Mouse (Mus musculus) bone marrow, adult 2 months (tissue): Measurements from ENCODE around the gene Zscan2. TPM values are rescaled to one million over a fixed set of nuclear protein-coding genes. Genes with fewer than 3 reads are reported as not detected.
A peak's percentile ranks its signal among the peaks of the same experiment; 100 is the strongest.

Experiments used
- H3K27ac ChIP-seq: fragments of 200-500 bp; 2 replicates; pipeline ENCODE4 v1.5.1; 2012; ENCODE audit warnings: low read depth, mild to moderate bottlenecking, control low read depth, inconsistent platforms, low read length; ENCODE audit not compliant: control insufficient read depth, poor library complexity, insufficient read depth
- H3K4me1 ChIP-seq: fragments of 200-500 bp; 2 replicates; pipeline ENCODE4 v1.6.1; 2011; ENCODE audit warnings: low read length; ENCODE audit not compliant: control insufficient read depth, insufficient read depth
- H3K4me3 ChIP-seq: fragments of 200-500 bp; replicated peaks from 2 replicates; pipeline ENCODE3; 2011; ENCODE audit warnings: mild to moderate bottlenecking, low read depth, low read length, control low read depth; ENCODE audit not compliant: control insufficient read depth
- CTCF ChIP-seq: fragments of 200-500 bp; IDR thresholded peaks from 2 replicates; pipeline ENCODE4 v1.5.1; 2011; ENCODE audit warnings: low read length, control low read depth; ENCODE audit not compliant: control insufficient read depth, insufficient read depth
- POLR2A ChIP-seq: fragments of 200-500 bp; IDR thresholded peaks from 2 replicates; pipeline ENCODE4 v1.6.1; 2011; ENCODE audit warnings: low read depth, mild to moderate bottlenecking, control low read depth, low read length, borderline replicate concordance; ENCODE audit not compliant: control insufficient read depth
- WGBS: fragments of 180-500 bp; shearing (Covaris S2); methylation state at CpG from one replicate; pipeline ENCODE4 v1.1.7; 2018; 5-methylcytosine and 5-hydroxymethylcytosine counted together
- polyA plus RNA-seq: library from polyadenylated mRNA; stranded (reverse); fragments of >200 nt; gene quantifications from 2 replicates; pipeline ENCODE4 v1.2.4, GENCODE M21; 2011; ENCODE audit warnings: low replicate concordance; ENCODE audit not compliant: missing spikeins, insufficient read depth, insufficient read length

The Zscan2 gene
- polyA plus RNA-seq, 1 experiment: 6.1 TPM

- Histone ChIP-seq H3K4me1 (no peaks in the 10 kb centered on the region; the same call in 1 of the 2 replicates), H3K27ac (no peak overlapping the region), H3K4me3 (no peak overlapping the region)
- TF ChIP-seq POLR2A (no peak), CTCF (no peak)
- 66% methylated on average over 2 of the region's 2 CpGs for WGBS
Observed at GRCm38 (mm10) chr7:80849267-80849666, 11.5 kb upstream of the Zscan2 start.

GRCm38 (mm10) chr7:80849710-80850109, 11.0 kb upstream of the Zscan2 start:
- no peak for TF ChIP-seq POLR2A
- TF ChIP-seq CTCF: peak; percentile 84
- WGBS: 25% methylated on average over 4 of the region's 4 CpGs
- H3K27ac ChIP-seq: no peak overlapping the region
- H3K4me3 ChIP-seq: no peak overlapping the region
- H3K4me1 ChIP-seq: no peaks in the 10 kb centered on the region; the same call in 1 of the 2 replicates

GRCm38 (mm10) chr7:80850520-80850919, 10.2 kb upstream of the Zscan2 start:
- Histone ChIP-seq H3K4me1 (no peaks in the 10 kb centered on the region; the same call in 1 of the 2 replicates), H3K4me3 (no peak overlapping the region), H3K27ac (no peak overlapping the region)
- no peak for TF ChIP-seq CTCF
- no peak for TF ChIP-seq POLR2A
- 80% methylated on average over 5 of the region's 5 CpGs for WGBS

DNA sequence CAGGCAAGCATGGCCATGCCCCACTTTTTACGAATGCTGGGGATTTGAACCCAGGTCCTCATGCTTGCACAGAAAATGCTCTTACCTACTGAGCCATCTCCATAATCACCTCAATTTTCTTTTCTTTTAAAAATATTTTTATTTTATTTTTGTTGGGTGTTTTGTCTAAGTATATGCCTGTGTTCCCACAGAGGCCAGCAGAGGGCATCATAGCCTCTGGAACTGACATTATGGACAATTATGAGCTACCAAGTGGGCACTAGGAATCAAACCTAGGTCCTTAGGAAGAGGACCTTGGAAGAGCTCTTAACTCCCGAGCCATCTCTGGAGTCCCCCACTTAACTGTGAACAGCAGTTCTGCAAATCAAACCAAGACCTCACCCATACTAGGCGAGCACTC, 7.5 kb upstream of the Zscan2 start:
- WGBS: 85% methylated on average over 3 of the region's 3 CpGs
- H3K4me3 ChIP-seq: no peak overlapping the region
- H3K27ac ChIP-seq: no peak overlapping the region
- no peaks in the 10 kb centered on the region for H3K4me1 ChIP-seq
- TF ChIP-seq POLR2A: no peak
- TF ChIP-seq CTCF: no peak

DNA sequence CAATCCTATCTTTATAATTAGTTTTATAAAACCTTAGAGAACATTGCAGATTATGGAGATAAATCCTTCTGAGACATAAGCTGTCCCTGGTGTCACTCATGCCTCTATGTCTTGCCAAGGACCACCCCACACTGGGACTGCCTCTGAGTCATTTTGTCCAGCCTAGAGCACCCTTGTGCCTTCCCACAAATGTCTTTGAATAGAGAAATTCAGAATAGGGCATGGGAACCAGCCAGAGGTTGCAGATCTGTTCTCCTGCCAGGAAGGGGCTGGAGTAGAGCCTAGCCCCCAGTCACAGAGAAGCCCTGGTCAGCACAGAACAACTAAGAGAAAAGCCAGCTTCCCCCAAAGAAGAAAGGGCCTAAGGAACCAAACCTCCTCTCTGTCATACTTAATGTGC, 5.4 kb upstream of the Zscan2 start:
- Histone ChIP-seq H3K4me3 (no peak overlapping the region), H3K4me1 (no peaks in the 10 kb centered on the region), H3K27ac (no peak overlapping the region)
- TF ChIP-seq POLR2A (no peak), CTCF (no peak)

- Histone ChIP-seq H3K4me1 (no peaks in the 10 kb centered on the region), H3K4me3 (no peak overlapping the region), H3K27ac (no peak overlapping the region)
- WGBS: 12% methylated on average over 6 of the region's 6 CpGs
- TF ChIP-seq POLR2A: no peak
- peak; percentile 80 for TF ChIP-seq CTCF
Observed at GRCm38 (mm10) chr7:80857181-80857580, 3.5 kb upstream of the Zscan2 start.

GRCm38 (mm10) chr7:80860227-80860626, 493 bp upstream of the Zscan2 start:
- TF ChIP-seq CTCF (no peak), POLR2A (no peak)
- peaks cover 4% of the 10 kb centered on the region; the same call in 1 of the 2 replicates for H3K4me1 ChIP-seq
- H3K4me3 ChIP-seq: peak overlapping the region; percentile 66
- no peak overlapping the region for H3K27ac ChIP-seq
- under 1% methylated on average over 13 of the region's 13 CpGs for WGBS

DNA sequence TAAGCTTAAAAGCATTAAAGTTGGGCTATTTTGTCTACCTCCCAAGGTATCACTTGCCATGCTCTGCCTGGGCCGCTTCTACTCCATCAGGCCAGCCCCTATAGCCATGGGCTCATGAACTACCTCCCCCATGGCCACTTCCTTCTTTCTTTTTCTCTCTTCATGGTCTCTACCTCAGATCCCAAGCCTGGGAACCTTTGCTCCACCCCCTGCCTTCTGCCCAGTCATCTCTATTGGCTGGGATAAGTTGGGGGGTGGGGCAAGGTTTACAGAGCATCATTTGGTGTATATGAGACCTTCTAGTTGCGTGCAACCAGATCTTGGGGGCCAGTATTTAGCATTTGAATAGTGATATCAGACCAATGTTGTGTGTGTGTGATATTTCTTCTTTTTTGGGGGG, 1.8 kb downstream of the Zscan2 start:
- Histone ChIP-seq H3K4me1 (peaks cover 5% of the 10 kb centered on the region; the same call in 1 of the 2 replicates), H3K27ac (no peak overlapping the region), H3K4me3 (no peak overlapping the region)
- no peak for TF ChIP-seq POLR2A
- no peak for TF ChIP-seq CTCF
- 41% methylated on average over 2 of the region's 2 CpGs for WGBS

DNA sequence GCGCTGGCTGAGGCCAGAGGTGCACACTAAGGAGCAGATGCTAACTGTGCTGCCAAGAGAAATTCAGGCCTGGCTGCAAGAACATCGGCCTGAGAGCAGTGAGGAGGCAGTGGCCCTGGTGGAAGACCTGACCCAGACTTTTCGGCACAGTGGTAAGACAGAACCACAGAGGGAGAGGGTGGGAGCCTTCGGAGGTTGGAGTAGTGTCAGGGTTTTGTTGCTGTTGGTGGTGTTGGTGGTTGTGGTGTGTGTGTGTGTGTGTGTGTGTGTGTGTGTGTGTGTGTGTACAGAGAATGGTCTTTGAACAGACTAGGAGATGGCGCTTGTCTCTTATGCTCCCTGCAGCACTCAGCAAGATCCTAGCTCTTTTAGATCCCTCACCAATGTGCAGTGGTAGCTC, 2.8 kb downstream of the Zscan2 start:
- TF ChIP-seq CTCF (no peak), POLR2A (no peak)
- no peak overlapping the region for H3K4me3 ChIP-seq
- WGBS: 64% methylated on average over 5 of the region's 5 CpGs
- H3K4me1 ChIP-seq: peaks cover 5% of the 10 kb centered on the region; the same call in 1 of the 2 replicates
- no peak overlapping the region; the same call in 1 of the 2 replicates for H3K27ac ChIP-seq
